Mouse (Mus musculus): ENCODE data around the gene Zfp513. TPM values are rescaled to one million over a fixed set of nuclear protein-coding genes. Genes with fewer than 3 reads are reported as not detected.

The Zfp513 gene
- 40.3 and 44.4 TPM in 2 replicates for polyA plus RNA-seq (2012)

GRCm38 (mm10) chr5:31201742-31202590, at the start of gene Zfp513:
Zfp513 (minus strand) TSS chr5:31202303.

DNA sequence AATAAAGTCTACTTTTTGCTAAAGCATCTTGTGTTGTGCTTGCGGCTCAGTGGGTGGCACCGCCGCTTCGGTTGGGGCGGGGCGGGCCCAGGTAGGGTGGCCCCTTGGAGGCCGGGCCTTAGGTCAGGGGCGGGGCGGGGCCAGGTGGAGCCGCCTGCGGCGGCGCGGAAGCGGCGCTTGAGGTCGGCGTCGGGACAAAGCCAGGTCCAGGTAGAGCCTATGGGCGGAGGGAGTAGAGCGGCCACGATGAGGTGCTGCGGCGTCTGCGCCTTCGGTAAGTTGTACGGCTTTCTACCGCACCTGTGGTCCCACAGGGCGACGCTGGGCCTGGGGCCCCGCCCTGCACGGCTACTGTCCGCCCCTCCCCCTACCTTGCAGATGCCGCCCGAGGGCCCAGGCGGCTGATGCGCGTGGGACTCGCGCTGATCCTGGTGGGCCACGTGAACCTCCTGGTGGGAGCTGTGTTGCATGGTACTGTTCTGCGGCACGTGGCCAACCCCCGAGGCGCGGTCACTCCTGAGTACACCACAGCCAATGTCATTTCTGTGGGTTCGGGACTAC, 49.5 kb upstream of the Zfp513 start, which contains the start of gene Krtcap3:
Gene Krtcap3 (plus strand): TSS at position 151 of the 561 bp plus-strand sequence.

DNA sequence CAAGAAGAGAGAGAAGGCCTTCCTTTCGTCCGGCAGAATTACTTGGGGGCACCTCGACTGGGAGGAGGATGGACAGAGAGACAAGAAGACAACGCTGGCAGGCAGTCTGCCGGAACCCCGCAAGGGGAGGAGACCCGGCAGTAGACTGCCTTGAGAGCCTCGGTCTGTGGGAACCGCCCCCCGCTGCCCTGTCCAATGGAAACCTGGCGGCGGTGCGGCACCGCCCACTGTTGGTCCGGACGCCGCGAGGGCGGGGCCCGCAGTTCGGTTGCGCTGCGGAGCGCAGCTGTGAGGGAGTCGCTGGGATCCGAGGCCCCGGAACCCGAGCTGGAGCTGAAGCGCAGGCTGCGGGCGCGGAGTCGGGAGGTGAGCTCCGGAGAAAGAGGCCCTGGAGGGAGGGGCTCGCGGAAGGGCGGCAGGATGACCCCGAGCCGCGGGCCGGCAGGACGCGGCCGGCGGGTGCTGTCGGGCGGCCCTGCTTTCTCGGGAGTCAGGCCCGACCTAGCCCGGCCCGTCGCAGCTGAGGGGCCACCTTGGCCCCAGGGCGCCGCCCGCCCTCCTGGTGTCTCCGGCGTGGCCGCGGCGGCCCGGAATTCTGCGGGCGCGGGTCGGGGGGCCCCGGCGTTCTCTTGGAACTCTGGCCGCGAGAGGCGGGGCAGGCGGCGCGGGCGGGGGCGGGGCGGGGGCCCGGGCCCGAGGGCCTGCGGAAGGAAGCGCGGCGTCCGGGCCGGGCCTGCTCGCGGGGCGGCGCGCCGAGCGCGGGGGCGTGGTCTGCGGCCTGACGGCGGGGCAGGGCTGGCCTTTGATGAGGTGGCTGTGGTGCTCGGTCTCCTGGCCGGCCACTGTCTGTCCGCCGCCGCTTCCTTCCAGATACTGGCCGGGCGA, 38.8 kb upstream of the Zfp513 start, which contains the start of the genes Nrbp1 and Gm9970:
Gene Nrbp1 (plus strand): TSS at position 228 of the 885 bp plus-strand sequence.
Gene Gm9970 (minus strand): TSS at position 596 of the 885 bp plus-strand sequence.

DNA sequence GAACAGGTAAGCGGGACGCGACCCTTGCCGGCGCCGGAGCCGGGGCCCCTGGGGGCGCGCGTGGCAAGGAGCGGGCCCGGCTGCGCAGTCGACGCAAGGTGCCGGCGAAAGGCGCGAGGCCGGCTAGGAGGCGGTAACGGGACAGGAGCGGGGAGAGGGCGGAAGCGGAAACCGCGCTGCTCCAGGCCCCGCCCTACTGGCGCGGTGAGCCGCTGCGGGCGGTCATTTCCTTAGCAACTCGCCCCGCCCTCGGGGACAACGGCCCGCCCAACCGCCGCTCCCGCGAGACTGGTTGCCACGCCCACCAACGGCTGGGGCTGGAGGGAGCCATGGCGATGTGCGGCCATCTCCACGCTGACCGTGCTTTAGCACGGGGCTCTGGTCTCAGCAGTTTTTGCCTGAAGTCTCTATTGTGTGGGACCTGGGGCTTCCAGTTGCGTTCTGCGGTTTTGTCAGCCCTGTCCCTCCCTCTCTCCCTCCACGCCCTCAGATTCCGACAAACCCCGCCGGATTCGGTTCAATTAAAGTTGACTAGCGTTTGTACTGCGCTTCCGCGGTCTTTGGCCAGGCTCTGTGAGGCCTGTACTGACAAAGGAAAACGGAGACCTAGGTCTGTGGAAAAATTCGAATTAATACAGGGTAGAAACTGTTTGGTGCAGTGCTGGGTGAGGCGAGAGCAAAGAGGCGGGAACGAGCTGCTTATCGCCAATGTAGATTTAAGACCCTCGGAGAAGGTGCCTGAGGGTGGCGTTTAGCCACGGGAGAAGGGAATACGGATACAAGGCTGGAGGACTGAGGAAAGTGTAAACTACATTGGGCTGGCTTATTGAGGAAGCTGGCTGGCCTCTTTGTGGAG, 18.6 kb upstream of the Zfp513 start, which contains the start of gene Ppm1g:
Gene Ppm1g (minus strand): TSS at position 240 of the 856 bp plus-strand sequence.

DNA sequence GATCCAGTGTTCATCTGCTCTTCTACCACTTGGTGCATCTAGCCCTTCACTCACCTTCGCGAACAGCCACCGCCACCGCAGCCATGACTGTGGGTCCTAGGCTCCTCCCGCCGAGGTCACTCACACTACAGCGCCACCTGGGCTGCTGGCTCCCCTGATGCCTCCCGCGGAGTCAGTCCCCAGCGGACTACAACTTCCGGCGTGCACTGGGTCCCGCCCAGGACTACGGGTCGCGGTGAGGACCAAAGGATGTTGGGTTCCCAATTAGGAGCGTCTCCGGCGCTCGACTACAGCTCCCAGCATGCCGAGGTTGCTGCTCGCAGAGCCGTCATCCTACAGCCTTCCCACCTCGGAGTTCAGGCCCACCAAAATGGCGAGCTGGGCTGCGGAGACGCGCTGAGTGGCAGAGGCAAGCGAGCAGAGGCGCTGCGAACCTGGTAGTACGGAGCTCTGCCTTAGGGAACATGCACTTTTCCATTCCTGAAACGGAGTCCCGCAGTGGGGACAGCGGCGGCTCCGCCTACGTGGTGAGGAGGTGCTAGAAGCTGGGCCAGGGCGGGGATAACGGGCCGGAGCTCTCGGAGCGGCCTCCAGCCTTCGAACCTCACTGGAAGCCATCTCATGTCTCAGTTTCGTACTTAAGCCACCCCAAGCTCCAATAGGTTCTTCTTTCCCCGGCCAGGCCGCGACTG, 9.0 kb downstream of the Zfp513 start, which contains the start of the genes Snx17 and Eif2b4:
Gene Snx17 (plus strand): TSS at position 289 of the 692 bp plus-strand sequence.
Gene Eif2b4 (minus strand): TSS at position 492 of the 692 bp plus-strand sequence.

GRCm38 (mm10) chr5:31179766-31180630, 22.1 kb downstream of the Zfp513 start, which contains the start of the genes Gm29609 and Gtf3c2:
Gm29609 (minus strand) TSS chr5:31179911.
Gtf3c2 (minus strand) TSS chr5:31180144.

DNA sequence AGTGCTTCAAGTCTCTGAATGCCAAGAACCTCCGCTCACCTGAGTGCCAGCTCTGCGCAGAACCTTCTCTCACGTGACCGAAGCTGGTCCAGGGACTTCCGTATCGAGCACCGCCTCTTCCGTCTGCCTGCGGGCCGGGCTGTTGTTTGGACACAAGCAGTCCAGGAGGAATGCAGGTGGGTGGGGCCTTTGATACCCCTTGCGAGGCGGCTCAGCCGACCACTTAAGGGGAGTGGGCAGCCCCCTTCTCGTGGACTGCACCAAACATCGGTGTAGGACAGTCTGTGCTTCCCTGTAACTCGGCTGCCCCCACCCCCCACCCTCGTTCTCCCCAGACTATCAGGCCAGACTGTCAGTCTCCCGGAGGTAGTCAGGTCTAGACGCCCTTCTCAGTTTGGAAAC, 48.0 kb downstream of the Zfp513 start, which contains the start of gene Mpv17:
Gene Mpv17 (minus strand): TSS at position 100 of the 402 bp plus-strand sequence.

Other genes with a start within 250 kb of the Zfp513 start
- gene Preb, start 241.9 kb downstream of the Zfp513 start, polyA plus RNA-seq (2012) = 78.9 and 93.2 TPM in 2 replicates
- not detected in 2 replicates for gene Tcf23, start 233.6 kb downstream of the Zfp513 start, polyA plus RNA-seq (2012)
- gene Atraid, start 154.0 kb downstream of the Zfp513 start, polyA plus RNA-seq (2012) = 28.8 and 32.8 TPM in 2 replicates
- 17.3 and 18.2 TPM in 2 replicates for gene Slc5a6, start 153.4 kb downstream of the Zfp513 start, polyA plus RNA-seq (2012)
- gene Cad, start 147.5 kb downstream of the Zfp513 start, polyA plus RNA-seq (2012) = 404 and 431 TPM in 2 replicates
- not detected in 2 replicates for gene Dnajc5g, start 96.0 kb downstream of the Zfp513 start, polyA plus RNA-seq (2012)
- 0.10 TPM in 1 of 2 replicates, not detected in the other for gene Slc30a3, start 94.1 kb downstream of the Zfp513 start, polyA plus RNA-seq (2012)
- gene Trim54, start 85.6 kb downstream of the Zfp513 start, polyA plus RNA-seq (2012) = not detected in 2 replicates
- not detected in 2 replicates for gene Ucn, start 63.5 kb downstream of the Zfp513 start, polyA plus RNA-seq (2012)
- 23.0 and 24.7 TPM in 2 replicates for gene Mpv17, start 48.1 kb downstream of the Zfp513 start, polyA plus RNA-seq (2012)
- 2.1 and 10.0 TPM in 2 replicates for gene Gm29609, start 22.4 kb downstream of the Zfp513 start, polyA plus RNA-seq (2012)
- gene Gtf3c2, start 22.2 kb downstream of the Zfp513 start, polyA plus RNA-seq (2012) = 58.4 and 78.1 TPM in 2 replicates
- gene Snx17, start 9.1 kb downstream of the Zfp513 start, polyA plus RNA-seq (2012) = 46.3 and 48.0 TPM in 2 replicates
- 148 and 170 TPM in 2 replicates for gene Eif2b4, start 8.9 kb downstream of the Zfp513 start, polyA plus RNA-seq (2012)
- 279 and 290 TPM in 2 replicates for gene Ppm1g, start 18.4 kb upstream of the Zfp513 start, polyA plus RNA-seq (2012)
- gene Nrbp1, start 38.6 kb upstream of the Zfp513 start, polyA plus RNA-seq (2012) = 44.7 and 59.7 TPM in 2 replicates
- 0.55 and 0.85 TPM in 2 replicates for gene Gm9970, start 38.9 kb upstream of the Zfp513 start, polyA plus RNA-seq (2012)
- 3.9 and 6.5 TPM in 2 replicates for gene Krtcap3, start 49.4 kb upstream of the Zfp513 start, polyA plus RNA-seq (2012)
- gene Ift172, start 88.8 kb upstream of the Zfp513 start, polyA plus RNA-seq (2012) = 26.2 and 30.1 TPM in 2 replicates
- gene Fndc4, start 93.8 kb upstream of the Zfp513 start, polyA plus RNA-seq (2012) = 0.26 and 0.30 TPM in 2 replicates
- 0.02 TPM in 1 of 2 replicates, not detected in the other for gene Gckr, start 95.1 kb upstream of the Zfp513 start, polyA plus RNA-seq (2012)